Mouse (Mus musculus) hematopoietic stem cell, adult 5-6 weeks (primary cell): ENCODE measurements around the gene Orm2. TPM values are rescaled to one million over a fixed set of nuclear protein-coding genes. Genes with fewer than 3 reads are reported as not detected.

Experiments
- ATAC-seq, 2 experiments: fragments of 125-278 bp in 1 of 2; replicated peaks in 1 of 2; 2 replicates each; pipeline ENCODE4 v1.8.0; 2016 to 2017; ENCODE audit warnings: inconsistent platforms in 2 of 2, mild to moderate bottlenecking in 2 of 2, moderate number of reproducible peaks in 2 of 2, low read depth in 1 of 2, moderate TSS enrichment in 1 of 2; ENCODE audit not compliant: low FRiP score in 2 of 2, poor library complexity in 2 of 2, severe bottlenecking in 2 of 2, insufficient read depth in 1 of 2, low TSS enrichment in 1 of 2
- total RNA-seq: library from RNA; stranded (forward); fragments of 172-1452, 232-1000 nt; gene quantifications from 2 replicates; pipeline ENCODE4 v1.2.3, GENCODE M21; 2017

Orm2 gene
- total RNA-seq, 1 experiment from 2014 or later, result not detected

- no peak for ATAC-seq
Observed at GRCm38 (mm10) chr4:63399691-63400270, 37.5 kb downstream of the Orm2 start.

- ATAC-seq, result peak; percentile 50 to 54
Observed at GRCm38 (mm10) chr4:63400541-63401306, 38.5 kb downstream of the Orm2 start.

GRCm38 (mm10) chr4:63401620-63402019 is 39.4 kb downstream of the Orm2 start:
- ATAC-seq, result peak; percentile 9 to 18; a peak in 2 of 4 replicates

- ATAC-seq, result no peak
Observed at GRCm38 (mm10) chr4:63402056-63402455, 39.8 kb downstream of the Orm2 start.

- ATAC-seq, result no peak
Observed at GRCm38 (mm10) chr4:63402558-63402957, 40.3 kb downstream of the Orm2 start.

- peak; percentile 15 to 40 for ATAC-seq
Observed at GRCm38 (mm10) chr4:63403040-63403959, 41.1 kb downstream of the Orm2 start, which contains the start of gene Akna. Akna (minus strand) TSS chr4:63403354.

GRCm38 (mm10) chr4:63404205-63404604 is 42.0 kb downstream of the Orm2 start:
- ATAC-seq, result no peak

GRCm38 (mm10) chr4:63405051-63405450 is 42.8 kb downstream of the Orm2 start:
- ATAC-seq, result no peak

GRCm38 (mm10) chr4:63405683-63406082 is 43.4 kb downstream of the Orm2 start:
- ATAC-seq, result no peak

GRCm38 (mm10) chr4:63408247-63408646 is 46.0 kb downstream of the Orm2 start:
- no peak for ATAC-seq

- ATAC-seq, result peak; percentile 30 to 39; a peak in 3 of 4 replicates
Observed at GRCm38 (mm10) chr4:63408649-63409048, 46.4 kb downstream of the Orm2 start.

- no peak for ATAC-seq
Observed at GRCm38 (mm10) chr4:63409317-63409907, 47.2 kb downstream of the Orm2 start.

- ATAC-seq, result peak; percentile 39 to 57
Observed at GRCm38 (mm10) chr4:63409908-63410582, 47.8 kb downstream of the Orm2 start.

- ATAC-seq, result peak; percentile 87 to 95
Observed at GRCm38 (mm10) chr4:63410583-63410934, 48.3 kb downstream of the Orm2 start.

- no peak for ATAC-seq
Observed at GRCm38 (mm10) chr4:63411222-63411621, 49.0 kb downstream of the Orm2 start.

GRCm38 (mm10) chr4:63414951-63415350 is 52.7 kb downstream of the Orm2 start:
- no peak for ATAC-seq
